Mouse (Mus musculus) cerebellum, adult 11 months (tissue): Measurements from ENCODE around the gene Elovl7.

ENCODE experiments used
- DNase-seq: peaks from one replicate; pipeline ENCODE4 v3.0.0; 2022

The Elovl7 gene

DNA sequence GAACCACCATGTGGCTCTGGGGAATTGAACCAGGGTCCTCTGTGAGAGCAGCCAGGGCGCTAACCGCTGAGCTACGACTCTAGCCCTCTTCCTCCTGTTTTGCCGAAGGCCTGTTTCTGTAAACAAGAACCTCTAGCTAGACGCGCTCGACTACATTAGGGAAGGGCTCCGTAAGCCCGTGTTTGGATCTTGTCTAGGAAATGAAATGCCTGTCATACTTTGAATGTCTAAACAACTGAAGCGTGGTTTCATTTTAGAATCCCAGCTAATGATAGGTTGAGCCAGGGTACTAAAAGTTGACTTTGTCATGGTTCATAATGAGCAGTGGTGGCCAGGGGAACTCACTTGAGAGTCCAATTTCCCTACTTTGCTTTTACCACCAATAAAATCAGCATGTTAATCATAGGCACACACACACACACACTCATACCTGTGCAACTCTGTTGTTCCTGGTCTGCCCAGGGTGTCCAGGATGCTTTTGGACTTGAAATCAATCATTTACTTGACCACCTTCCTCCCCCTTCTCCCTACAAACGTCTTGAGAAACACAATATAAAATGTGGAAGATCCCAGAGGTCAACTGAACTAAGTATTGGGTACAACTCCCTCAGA, 31.0 kb downstream of the Elovl7 start:
- DNase-seq, result no peak

DNA sequence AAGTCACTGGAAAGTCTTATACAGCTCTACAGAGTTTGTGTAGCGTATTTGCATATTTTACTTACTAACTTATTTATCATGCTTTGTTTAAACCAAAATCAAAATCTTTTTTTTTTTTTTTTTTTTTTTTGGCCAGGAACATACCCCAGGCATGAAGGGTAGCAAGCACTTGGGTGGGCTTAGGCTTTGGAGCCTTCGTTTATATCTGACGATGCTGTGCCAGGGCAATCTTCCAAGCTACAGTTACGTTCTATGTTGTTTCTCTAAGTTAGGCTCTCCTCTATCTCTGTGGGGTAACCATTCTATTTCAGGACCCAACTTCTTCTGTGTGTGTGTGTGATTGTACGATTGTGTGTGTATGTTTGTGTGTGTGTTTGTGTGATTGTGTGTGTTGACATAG, 36.9 kb downstream of the Elovl7 start:
- no peak for DNase-seq

DNA sequence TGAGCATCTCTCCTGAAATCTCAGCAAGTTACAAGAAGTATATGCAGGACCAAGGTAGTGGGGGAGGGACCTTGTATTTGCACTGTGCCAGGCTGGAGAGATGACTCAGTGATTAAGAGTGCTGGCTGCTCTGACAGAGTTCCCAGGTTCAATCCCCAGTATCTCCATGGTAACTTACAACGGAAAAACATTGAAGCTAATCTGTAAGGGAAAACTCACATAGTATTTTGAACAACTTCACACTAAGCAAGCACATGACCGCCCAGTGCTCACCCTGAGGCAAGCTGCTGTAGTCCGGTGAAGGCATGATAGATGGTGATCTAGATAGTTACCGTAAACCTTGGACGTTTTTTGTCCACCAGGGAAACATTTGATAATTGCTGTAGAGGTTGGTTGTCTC, 39.8 kb downstream of the Elovl7 start:
- DNase-seq, result no peak

DNA sequence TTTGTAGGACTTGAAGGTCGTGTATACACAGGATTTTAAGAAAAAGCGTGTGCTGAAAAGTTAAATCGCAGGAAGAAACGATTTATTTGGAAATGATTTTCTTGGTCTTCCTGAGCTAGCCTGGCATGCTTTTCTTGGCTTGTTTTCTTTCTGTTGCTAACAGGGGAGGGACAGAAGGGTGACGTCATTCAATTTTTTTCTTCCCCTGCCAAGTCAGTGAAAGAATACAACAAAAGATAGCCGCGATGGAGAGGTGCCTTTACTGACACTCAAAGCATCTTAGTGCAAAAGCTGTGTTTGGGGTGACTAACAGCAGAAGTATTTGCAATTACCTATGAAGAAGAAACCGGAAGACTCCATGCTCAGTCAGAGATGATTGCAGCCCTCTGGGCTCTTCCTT, 48.8 kb downstream of the Elovl7 start:
- no peak for DNase-seq

DNA sequence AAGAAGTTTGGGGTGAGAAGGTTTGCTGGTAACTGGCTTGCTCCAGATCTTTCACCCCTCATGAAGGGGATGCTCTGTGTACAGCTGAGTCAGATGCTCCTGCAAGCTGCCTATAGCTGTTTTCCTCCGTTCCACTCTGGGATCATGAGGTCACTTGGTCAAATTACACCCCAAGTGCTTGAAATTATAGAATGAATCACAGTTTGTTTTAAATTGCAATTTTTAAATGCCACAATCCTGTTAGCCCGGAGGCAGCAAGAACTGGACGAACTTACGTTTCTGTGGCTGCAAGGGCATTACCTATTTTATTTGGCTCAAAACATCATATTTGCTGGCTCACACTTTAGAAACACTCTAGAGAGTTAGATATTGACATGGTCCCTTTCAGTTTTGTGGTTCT, 51.2 kb downstream of the Elovl7 start:
- DNase-seq, result no peak

DNA sequence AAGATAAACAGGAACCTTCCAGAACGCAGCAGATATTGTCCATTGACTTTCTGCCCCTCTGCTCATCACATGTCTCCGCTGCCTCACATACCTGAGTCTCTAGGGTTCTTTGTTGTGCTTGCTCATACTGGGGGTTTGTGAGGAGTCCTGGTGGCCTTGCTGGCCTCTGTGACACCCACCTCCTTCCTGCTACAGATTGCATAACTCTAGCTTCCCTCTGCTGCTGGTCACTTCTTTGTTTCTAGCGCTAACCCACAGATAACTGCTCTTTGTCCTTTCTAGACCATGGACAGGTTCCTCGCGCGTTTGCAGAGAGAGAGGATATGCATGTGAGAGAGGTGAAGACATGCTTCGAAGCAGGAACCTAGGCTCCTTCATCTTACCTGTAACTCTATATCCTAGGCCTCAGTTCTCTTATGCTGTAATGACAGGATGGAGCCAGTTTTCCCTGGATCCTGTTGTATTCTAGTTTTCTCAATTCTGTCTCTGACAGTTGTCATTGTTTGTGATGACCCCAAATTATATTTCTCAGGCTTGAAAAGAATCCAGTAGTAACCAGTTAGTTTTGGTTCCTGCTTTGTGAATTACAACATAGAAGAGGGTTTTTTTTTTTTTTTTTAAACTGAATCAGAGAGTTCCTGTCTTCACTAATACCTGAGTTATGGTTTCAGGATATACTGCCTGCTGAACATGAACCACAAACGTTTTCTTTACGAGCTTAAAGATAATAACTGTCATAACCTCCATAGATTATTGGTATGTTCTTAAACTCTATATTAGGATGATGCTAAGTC, 53.8 kb downstream of the Elovl7 start:
- DNase-seq, result no peak

DNA sequence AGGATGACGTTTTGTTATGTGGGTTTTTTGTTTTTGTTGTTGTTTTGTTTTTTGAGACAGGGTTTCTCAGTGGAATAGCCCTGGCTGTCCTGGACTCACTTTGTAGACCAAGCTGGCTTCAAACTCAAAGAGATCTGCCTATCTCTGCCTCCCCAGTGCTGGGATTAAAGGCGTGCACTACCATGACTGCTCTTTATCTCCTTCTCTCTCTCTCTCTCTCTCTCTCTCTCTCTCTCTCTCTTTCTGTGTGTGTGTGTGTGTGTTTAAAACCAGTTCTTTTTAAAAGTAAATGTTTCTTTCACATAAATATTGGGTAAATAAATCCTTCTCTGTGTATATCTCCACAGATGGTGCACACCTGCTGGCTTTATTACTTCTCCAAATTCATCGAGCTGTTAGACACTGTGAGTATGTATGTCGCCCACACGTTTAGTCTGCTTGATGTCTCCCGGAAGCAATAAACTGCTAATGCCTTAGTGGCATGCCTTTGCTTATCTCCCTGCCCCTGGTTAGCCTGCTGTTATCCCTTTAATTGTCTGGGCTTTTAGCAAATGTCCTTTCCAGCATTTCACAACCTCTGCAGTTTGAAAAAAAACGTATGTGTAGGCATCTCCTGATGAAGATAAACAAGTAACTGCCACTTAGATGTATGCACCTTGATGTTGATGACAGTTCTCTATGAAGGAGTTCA, 57.4 kb downstream of the Elovl7 start:
- no peak for DNase-seq

DNA sequence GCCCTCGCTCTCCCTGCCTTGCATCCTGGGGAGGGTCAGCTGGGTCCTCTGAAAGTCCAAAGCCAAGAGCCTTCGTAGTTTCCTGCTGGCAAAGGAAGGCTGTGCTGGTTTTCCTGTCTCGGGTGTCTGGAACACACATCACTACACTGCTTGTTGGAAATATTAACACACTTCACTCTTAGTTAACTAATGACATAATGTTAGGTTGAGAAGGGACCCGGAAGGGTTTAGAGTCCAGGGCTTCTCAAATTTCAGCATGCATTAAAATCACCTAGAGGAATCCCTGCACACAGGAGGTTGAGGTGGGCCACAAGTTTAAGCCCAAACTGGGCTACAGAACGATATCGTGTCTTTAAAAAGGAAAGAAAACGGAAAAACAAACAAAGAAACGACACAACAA, 58.1 kb downstream of the Elovl7 start:
- DNase-seq, result no peak

DNA sequence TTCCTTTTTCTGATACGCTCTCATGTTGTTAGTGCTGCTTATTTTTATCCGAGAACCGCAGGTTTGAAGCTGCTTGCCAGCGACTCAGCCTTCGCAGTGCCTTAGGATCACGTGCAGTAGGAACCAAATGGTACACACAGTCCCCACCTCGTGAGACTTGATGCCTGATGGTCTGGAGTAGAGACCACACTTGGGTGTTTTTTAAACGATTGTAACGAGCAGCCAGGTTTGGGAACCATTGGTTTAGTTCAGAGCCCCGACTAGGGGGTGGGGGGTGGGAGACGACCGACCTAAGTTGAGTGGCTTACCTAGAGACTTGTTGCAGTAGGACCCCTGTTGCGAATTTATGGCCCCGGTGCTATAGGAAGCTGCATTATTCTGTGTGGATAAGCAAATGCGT, 58.8 kb downstream of the Elovl7 start:
- no peak for DNase-seq

DNA sequence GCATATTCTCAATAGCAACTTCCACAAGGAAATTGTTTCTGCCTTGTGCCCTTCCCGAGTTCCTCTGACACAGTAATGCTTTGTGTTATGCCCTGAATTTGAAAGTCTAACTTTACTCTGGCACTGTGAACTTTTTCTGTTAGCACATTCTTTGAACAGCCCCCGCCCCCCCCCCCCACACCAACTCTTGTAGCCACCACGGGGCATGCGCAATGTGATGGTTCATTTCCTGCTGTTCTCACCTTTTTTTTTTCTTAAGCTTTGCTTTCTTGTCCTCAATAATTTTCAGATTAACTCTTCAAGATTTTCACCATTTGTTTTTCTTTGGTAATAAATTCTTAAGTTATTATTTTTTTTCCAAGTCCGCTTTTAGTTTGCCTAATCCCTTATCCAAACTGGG, 59.3 kb downstream of the Elovl7 start:
- no peak for DNase-seq

DNA sequence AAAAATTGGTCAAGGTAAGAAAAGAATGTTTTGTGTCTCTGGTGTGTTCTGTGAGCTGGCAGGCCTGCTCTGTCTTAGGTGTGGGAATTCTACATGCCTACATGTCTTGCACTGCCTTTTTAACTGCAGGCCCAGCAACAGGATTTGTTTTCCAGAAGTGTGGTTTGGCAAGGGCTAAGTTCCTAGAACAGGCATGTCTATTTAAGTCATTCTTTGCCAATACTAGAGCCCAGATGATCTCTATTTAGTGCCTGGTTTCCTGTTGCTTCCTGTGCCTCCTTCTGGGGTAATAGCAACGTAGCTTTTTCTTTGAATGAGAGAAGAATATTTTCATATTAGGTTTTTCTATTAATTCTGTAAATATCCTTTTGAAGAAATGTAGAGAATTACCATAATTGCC, 62.4 kb downstream of the Elovl7 start:
- no peak for DNase-seq

DNA sequence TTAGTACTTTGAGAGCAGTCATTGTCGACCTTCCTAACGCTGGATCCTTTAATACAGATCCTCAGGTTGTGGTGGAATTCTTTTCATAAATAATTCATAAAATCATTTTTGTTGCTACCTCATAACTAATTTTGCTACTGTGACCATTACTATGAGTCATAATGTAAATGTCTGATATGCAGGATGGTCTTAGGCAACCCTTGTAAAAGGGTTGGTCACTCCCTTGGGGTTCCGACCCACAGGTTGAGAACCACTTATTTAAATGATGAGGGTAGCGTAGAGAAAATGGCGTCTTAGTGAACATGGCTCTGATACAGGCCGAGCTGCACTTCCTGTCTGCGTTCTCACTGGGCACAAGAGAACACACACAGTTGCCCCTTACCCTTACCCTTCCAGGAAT, 63.1 kb downstream of the Elovl7 start:
- no peak for DNase-seq

DNA sequence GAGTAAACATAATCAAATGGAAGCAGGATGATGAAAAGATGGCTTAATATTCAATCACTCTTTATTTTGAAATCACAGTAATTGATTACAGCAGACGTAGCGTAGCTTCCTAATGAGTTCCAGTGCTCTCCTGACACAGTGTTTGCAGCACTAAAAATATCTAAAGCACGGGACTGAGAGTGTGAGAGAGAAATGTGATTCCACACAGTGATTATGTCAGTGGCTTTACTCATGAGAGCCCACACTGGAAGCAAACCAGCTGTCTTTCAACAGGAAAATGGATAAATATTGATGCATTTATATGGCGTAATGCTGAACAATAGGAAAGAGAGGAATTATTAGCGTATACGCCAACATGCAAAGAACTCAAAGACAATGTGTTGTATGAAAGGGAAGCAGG, 64.4 kb downstream of the Elovl7 start:
- no peak for DNase-seq

DNA sequence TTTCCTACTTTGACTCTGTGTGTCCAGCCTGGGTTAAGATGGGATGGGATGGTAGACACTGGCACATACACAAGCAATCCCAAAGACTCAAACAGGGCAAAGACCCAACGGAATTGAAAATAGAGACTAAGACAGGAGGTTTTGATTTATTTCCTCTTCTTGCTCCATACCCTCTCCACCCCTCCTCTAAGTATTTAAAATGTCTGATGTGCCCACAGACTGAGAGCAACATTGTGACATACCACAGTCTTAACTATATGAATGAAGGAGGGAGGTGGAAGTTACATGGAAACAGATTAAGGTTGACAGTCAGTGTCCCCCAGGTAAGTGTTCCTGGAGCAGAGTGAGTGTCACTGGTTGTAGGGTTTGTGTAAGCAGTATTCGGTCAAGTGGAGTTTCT, 70.1 kb downstream of the Elovl7 start:
- no peak for DNase-seq

DNA sequence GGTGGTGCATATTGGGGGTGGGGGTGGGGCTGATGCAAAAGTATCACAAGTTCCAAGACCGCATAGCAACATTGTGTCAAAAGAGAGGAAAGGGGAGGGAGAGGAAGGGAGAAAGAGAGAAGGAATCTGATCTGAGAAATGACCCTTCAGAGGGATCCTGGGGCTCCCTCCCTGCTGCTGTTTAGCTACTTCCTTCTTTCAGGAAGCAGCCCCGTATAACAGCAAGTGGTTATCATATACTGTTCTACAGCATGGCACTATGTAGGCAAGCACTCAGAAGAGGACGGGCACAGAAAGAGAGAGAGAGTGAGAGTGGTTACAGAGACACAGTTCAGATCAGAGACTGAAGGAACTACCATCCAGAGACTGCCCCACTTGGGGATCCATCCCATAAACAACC, 73.7 kb downstream of the Elovl7 start:
- DNase-seq, result no peak

DNA sequence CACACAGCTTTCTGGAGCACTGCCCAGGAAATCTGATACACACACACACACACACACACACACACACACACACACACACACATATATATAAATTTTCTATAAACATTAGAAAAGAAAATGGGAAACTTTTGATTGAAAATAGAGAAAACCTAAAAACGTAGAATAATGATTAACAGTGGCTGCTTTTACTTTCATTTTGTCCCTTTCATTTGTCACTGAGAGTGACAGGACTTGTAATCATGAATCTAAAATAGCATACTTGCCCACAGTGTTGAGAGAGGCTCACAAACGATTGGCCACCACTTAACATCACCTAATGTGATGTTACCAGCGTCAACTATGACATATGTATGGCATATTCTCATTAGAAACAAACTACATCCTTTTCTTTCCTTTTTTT, 75.2 kb downstream of the Elovl7 start:
- no peak for DNase-seq

DNA sequence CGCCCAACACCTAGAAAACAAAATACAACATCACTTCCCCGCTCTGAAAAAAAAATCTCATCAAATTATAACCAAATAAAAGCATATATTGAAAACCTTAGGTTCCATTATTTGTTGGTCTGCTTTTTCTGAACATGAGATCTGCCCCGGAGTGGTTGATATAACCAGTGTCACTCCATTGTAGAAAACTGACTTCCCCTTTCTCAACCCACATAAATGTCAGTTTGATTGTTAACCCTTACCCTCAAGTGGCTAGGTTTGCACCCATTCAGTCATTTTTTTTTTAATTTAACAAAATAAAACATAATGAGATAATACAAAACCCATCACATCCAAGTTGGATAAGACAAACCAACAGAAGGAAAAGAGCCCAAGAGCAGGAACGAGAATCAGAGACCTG, 76.1 kb downstream of the Elovl7 start:
- no peak for DNase-seq

DNA sequence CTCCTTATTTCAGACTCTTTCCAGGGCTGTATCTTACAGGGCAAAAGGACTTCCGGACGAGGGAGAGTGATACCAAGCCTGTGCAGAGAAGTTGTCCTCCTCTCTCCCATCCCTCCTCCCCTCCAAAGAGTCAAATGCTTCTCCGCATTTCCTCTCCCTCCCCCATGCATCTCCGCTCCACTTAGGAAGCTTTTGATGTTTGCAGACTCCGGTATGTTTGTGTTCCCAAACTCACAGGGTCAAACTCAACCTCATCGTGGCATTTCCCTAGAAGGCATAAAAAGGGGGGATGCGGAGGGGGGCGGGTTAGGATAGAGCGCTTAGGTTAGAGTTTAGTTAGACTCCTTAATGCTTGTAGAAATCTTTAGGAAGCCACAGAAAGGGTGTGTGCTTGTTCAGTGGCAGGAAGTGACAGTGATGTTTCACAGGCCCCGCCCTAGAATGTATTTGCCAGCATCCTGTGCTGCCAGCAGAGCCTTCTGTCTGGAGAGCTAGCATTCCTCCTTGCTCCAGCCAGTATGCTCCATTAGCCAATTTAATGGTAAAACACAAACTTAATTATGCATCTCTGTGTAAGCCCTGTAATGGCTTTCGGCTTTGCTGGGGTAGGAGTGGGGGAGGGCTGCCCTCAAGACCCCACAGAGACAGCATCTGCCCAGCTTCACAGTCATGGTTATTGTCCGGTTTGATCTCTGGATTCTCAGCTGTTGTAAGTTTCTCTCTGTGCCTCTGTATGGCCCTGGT, 83.3 kb downstream of the Elovl7 start:
- DNase-seq, result no peak

DNA sequence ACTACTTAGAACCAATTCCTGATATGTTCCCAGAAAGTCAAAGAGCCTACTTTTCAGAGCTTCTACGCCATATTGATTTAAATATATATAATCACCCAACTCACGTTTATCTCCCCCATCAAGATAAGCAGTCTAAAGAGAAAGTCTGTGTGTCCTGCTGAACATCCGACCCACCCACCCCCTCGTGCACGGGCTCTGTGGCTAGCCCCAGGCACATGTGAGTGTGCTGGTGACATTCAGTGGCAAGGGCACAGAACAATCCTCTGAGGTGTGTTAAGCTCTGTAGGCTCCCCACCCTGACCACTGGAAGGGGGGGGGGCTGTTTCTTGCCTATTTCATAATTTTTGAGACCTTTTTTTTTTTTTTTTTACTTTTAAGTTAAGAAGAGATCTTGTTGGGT, 84.0 kb downstream of the Elovl7 start:
- DNase-seq, result no peak

DNA sequence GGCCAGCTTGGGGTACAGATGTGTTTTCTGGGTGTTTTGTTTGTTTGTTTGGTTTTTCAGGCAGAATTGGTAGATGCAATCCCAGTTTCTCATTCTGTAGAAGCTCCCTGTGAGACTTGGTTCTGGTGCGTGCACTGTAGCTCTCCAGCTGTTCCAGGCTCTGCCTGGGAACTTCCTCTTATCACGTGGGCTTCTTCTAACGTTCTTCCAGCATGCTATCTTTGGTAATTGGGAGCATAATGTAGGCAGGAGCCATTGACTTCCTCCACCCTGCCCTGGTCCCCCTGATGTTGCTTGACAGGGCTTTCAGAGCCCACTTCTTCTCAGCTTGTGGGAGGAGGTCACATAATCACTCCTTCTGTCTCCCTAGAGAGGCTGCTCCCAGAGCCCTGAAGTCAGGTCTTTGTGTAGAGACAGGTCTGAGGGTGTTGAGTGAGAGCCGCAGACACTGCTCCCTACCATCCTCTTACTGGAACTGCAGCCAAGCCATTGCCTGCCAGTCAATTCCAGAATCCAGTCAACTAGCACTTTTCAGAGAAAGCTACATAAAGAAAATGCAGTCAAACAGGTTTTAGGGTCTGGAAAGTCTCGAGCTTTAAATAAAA, 86.2 kb downstream of the Elovl7 start:
- DNase-seq, result no peak

DNA sequence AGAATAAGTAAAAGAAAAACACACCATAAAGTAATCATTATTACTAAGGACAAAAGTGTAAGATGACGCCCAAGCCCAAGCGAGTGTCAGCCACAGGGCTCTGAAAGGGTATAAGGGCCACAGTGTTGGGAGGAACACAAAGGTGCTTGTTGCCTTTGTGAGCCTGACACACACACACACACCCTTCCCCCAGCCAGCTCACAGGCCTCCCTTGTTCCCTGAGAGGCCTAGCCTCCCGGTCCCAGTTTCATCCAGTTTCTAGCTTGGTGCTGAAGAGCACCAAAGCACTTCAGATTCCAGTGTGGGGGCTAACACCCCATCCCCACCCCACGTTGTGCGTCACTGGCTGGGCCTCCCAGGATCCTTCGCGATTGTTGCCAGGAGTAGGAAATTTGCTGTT, 87.2 kb downstream of the Elovl7 start:
- peak; percentile 7 for DNase-seq

DNA sequence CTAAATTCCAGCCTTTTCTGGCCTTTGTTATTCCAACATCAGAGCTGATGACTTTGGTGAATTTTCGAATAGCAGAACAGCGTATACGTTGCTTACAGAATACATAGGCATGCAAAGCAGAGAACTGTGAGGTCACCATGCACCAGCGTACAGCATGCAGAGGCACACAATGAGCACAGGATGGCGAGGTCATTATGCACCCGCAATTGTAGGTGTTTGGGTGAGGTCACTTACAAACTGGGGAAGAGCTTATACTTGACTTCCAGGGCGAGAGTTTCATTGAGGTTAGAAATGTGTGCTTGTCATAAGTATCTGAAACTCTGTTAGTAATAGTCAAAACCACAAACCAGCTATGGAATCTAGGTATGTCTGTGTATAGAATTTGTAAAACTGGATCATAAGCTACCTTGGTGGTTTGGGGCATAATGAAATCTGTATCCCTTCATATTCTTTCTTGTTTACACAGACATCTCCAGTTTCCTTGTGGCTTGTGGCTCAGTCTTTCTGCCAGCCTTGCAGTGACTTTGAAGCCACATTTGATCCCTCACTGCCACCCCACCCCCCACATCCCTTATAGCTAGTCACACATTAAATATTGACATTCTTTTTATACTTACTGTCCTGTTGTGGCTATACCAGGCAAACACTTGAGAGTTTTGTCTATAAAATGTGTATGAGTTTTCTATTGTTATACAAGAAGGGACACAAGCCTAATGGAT, 88.9 kb downstream of the Elovl7 start:
- no peak for DNase-seq

DNA sequence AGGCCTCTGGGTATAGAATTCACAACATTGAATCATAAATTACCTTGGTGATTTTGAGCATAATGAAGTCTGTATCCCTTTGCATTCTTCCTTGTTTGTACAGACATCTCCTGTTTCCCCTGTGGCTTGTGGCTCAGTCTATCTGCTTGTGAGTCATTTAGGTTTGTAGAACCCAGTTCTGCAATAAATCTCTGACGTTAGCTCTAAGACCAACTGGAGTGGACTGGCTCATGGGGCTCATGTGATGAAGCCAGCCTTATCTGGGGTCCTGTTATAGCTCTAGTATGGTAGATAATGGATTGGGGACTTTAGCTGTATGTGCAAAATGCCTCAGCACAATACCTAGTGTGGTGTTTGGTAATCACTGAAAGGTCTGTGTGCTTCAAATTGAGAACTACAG, 89.6 kb downstream of the Elovl7 start:
- DNase-seq, result no peak
